Mouse (Mus musculus): ENCODE results near the gene Rundc3a. TPM values are rescaled to one million over a fixed set of nuclear protein-coding genes. Genes with fewer than 3 reads are reported as not detected.

Rundc3a gene
- total RNA-seq, 2 experiments from 2014 or later, result not detected

DNA sequence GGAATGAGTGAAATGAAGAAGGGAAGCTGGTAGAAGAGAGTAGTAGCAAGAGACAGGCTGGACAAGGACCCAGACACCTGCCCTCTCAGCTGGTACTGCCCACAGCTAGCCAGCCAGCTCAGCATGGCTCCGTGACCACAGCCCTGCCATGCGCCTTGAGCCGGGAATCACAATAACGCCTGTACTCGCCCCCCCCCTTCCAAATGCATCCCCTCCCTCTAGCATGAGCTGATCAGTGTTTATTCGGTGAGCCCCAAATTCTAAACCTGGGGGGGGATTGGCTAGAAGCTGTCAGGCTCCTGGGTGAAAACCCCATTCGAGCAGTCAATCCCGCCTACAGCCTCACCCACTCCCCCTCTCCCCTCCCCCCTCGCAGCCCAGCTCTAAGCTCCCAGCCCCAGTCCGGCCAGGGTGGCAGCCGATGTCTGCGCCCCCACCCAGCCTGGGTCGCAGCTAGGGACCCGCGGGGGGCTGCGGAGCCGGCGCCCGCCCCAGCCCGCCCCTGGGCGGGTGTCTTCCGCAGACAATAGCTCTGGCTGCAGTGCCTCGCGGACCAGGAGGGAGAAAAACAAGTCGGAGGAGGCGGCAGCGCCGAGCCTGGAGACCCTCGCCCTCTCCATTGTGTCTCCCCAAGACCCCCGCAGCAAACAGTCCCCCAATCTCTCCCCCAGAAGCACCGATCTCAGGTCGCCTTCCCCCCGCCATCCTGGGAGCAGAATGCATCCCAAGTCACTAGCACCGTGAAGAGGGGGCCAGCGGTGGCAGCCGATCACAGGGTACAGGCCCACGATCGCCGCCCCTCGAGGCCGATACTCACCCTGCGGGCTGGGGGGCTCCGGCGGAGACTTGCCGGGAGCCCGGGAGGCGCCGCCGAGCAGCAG is 53.6 kb downstream of the Rundc3a start:
- ATAC-seq (replicated peaks; ENCODE audit: poor library complexity), result no peak

- ATAC-seq (replicated peaks; ENCODE audit: poor library complexity), result peak; percentile 85
Measured at GRCm38 (mm10) chr11:102447497-102447896, 54.3 kb downstream of the Rundc3a start, which contains the start of gene Fam171a2. Gene Fam171a2, minus strand, starts transcription at chr11:102447682.

- no peak for ATAC-seq (replicated peaks; ENCODE audit: poor library complexity)
Measured at GRCm38 (mm10) chr11:102448327-102448726, 55.1 kb downstream of the Rundc3a start.

DNA sequence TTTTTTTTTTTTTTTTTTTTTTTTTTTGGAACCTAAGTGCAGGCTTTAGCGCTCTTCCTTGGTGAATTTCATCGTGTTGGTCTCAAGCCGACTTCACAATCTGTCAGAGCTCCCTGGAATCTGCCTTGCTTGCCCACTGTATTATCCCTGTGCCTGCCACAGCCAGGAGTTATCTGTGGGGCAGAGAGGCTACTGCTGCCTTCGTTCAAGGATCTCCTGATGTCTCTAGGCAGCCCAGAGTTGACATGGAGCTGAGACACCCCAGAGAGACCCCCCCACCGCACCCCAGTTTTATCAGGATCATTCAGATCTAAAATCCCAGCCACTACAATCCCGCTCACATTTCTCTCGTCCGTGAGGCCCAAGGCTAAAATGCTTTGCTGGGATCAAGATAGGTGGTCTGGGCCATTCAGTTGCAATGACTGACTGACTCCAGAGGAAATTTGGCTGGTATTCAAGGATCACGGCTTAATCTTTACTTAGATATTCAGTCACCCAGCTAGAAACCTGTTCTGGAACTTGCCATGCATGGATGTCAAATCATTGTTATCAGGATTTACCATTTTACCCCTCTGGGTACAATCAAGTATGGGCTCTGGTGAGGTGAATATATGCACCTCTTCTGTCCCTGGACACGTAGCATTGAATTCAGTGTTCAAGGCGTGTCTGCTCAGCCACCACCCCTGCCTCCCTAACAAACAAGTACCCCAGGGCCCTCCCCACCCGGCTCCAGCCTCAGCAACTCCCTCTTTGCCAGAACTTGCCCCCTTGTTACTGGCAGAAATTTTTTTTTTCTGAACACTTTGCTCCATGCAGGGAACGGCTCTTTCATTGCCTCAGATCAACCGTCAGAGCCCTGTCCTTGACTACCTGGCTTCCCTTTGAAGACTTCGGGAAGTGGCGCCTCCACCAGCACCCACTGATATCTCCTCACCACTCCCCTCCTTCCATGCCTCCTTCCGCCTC is 56.1 kb downstream of the Rundc3a start:
- no peak for ATAC-seq (replicated peaks; ENCODE audit: poor library complexity)

Other genes starting within 250 kb of the Rundc3a start
- 0.29 and 0.39 TPM in 2 replicates for gene Nags, start 247.9 kb upstream of the Rundc3a start, total RNA-seq (2015)
- gene Nags, start 247.9 kb upstream of the Rundc3a start, total RNA-seq (2017), result 0.20 TPM in 1 of 2 replicates, not detected in the other
- gene Tmem101, start 237.0 kb upstream of the Rundc3a start, total RNA-seq (2015), result 8.1 and 11.5 TPM in 2 replicates
- gene Tmem101, start 237.0 kb upstream of the Rundc3a start, total RNA-seq (2017), result 14.9 and 17.5 TPM in 2 replicates
- gene Lsm12, start 208.1 kb upstream of the Rundc3a start, total RNA-seq (2015), result 127 and 133 TPM in 2 replicates
- gene Lsm12, start 208.1 kb upstream of the Rundc3a start, total RNA-seq (2017), result 67.8 and 79.1 TPM in 2 replicates
- gene G6pc3, start 203.8 kb upstream of the Rundc3a start, total RNA-seq (2015), result 106 and 144 TPM in 2 replicates
- gene G6pc3, start 203.8 kb upstream of the Rundc3a start, total RNA-seq (2017), result 61.8 and 65.0 TPM in 2 replicates
- 18.6 and 20.6 TPM in 2 replicates for gene Hdac5, start 163.2 kb upstream of the Rundc3a start, total RNA-seq (2015)
- 18.7 and 22.1 TPM in 2 replicates for gene Hdac5, start 163.2 kb upstream of the Rundc3a start, total RNA-seq (2017)
- gene BC030867, start 144.5 kb upstream of the Rundc3a start, total RNA-seq (2015), result 20.7 and 21.1 TPM in 2 replicates
- 5.9 and 6.7 TPM in 2 replicates for gene BC030867, start 144.5 kb upstream of the Rundc3a start, total RNA-seq (2017)
- 1.5 and 2.0 TPM in 2 replicates for gene Asb16, start 124.7 kb upstream of the Rundc3a start, total RNA-seq (2015)
- 0.54 and 0.58 TPM in 2 replicates for gene Asb16, start 124.7 kb upstream of the Rundc3a start, total RNA-seq (2017)
- 15.3 and 16.3 TPM in 2 replicates for gene Tmub2, start 108.5 kb upstream of the Rundc3a start, total RNA-seq (2015)
- gene Tmub2, start 108.5 kb upstream of the Rundc3a start, total RNA-seq (2017), result 21.4 and 24.8 TPM in 2 replicates
- gene Atxn7l3, start 96.8 kb upstream of the Rundc3a start, total RNA-seq (2015), result 19.0 and 19.1 TPM in 2 replicates
- 19.5 and 25.6 TPM in 2 replicates for gene Atxn7l3, start 96.8 kb upstream of the Rundc3a start, total RNA-seq (2017)
- 31.7 and 34.1 TPM in 2 replicates for gene Ubtf, start 73.7 kb upstream of the Rundc3a start, total RNA-seq (2015)
- gene Ubtf, start 73.7 kb upstream of the Rundc3a start, total RNA-seq (2017), result 131 and 155 TPM in 2 replicates
- 1.1 and 2.0 TPM in 2 replicates for gene Slc4a1, start 27.2 kb upstream of the Rundc3a start, total RNA-seq (2015)
- gene Slc4a1, start 27.2 kb upstream of the Rundc3a start, total RNA-seq (2017), result 0.61 and 0.62 TPM in 2 replicates
- 95.5 and 124 TPM in 2 replicates for gene Slc25a39, start 14.5 kb downstream of the Rundc3a start, total RNA-seq (2015)
- 48.7 and 52.7 TPM in 2 replicates for gene Slc25a39, start 14.5 kb downstream of the Rundc3a start, total RNA-seq (2017)
- gene Grn, start 36.9 kb downstream of the Rundc3a start, total RNA-seq (2015), result 119 and 136 TPM in 2 replicates
- gene Grn, start 36.9 kb downstream of the Rundc3a start, total RNA-seq (2017), result 44.0 and 45.4 TPM in 2 replicates
- gene Fam171a2, start 54.3 kb downstream of the Rundc3a start, total RNA-seq (2015), result 0.05 and 0.07 TPM in 2 replicates
- gene Fam171a2, start 54.3 kb downstream of the Rundc3a start, total RNA-seq (2017), result 0.04 and 0.24 TPM in 2 replicates
- gene Itga2b, start 76.7 kb downstream of the Rundc3a start, total RNA-seq (2015), result 5.3 and 6.4 TPM in 2 replicates
- 14.2 and 22.3 TPM in 2 replicates for gene Itga2b, start 76.7 kb downstream of the Rundc3a start, total RNA-seq (2017)
- gene Gpatch8, start 163.0 kb downstream of the Rundc3a start, total RNA-seq (2015), result 18.1 and 24.4 TPM in 2 replicates
- gene Gpatch8, start 163.0 kb downstream of the Rundc3a start, total RNA-seq (2017), result 17.4 and 23.5 TPM in 2 replicates
- not detected in 2 replicates for gene Gm11627, start 186.1 kb downstream of the Rundc3a start, total RNA-seq (2015)
- not detected in 2 replicates for gene Gm11627, start 186.1 kb downstream of the Rundc3a start, total RNA-seq (2017)
- gene Fzd2, start 211.0 kb downstream of the Rundc3a start, total RNA-seq (2015), result not detected in 2 replicates
- not detected in 2 replicates for gene Fzd2, start 211.0 kb downstream of the Rundc3a start, total RNA-seq (2017)